Mouse (Mus musculus) kidney, postnatal 0 days (tissue): Measurements from ENCODE around the gene Sympk. TPM values are rescaled to one million over a fixed set of nuclear protein-coding genes. Genes with fewer than 3 reads are reported as not detected.

Experiments used
- ATAC-seq: fragments of 200-750 bp; cut with Nextera tagmentation; replicated peaks from 2 replicates; pipeline ENCODE4 v1.8.0; 2017; ENCODE audit warnings: low read depth, moderate number of reproducible peaks, moderate TSS enrichment, moderate library complexity; ENCODE audit not compliant: low FRiP score
- DNase-seq: peaks from one replicate; pipeline ENCODE4 v3.0.0-alpha.2; 2016; ENCODE audit warnings: low spot score
- H3K27ac ChIP-seq: fragments of 300-500 bp; sonication (generic); 2 replicates; pipeline ENCODE4 v1.5.1; 2014; ENCODE audit warnings: mild to moderate bottlenecking
- H3K27me3 ChIP-seq: fragments of 300-500 bp; sonication (generic); 2 replicates; pipeline ENCODE4 v1.6.1; 2014; ENCODE audit warnings: low read length, mixed read lengths; ENCODE audit not compliant: insufficient read depth
- H3K36me3 ChIP-seq: fragments of 300-500 bp; sonication (generic); 2 replicates; pipeline ENCODE4 v1.6.1; 2014; ENCODE audit warnings: low read length, mixed read lengths; ENCODE audit not compliant: insufficient read depth
- H3K4me1 ChIP-seq: fragments of 300-500 bp; sonication (generic); replicated peaks from 2 replicates; pipeline ENCODE4 v1.6.1; 2014; ENCODE audit warnings: antibody characterized with exemption, low read length, mixed read lengths; ENCODE audit not compliant: insufficient read depth
- H3K4me2 ChIP-seq: fragments of 300-500 bp; sonication (generic); 2 replicates; pipeline ENCODE4 v1.6.1; 2014; ENCODE audit warnings: mild to moderate bottlenecking, low read length, moderate library complexity, mixed read lengths
- H3K4me3 ChIP-seq: fragments of 300-500 bp; sonication (generic); replicated peaks from 2 replicates; pipeline ENCODE4 v1.5.1; 2014; ENCODE audit warnings: low read depth, low read length
- H3K9ac ChIP-seq: fragments of 300-500 bp; sonication (generic); 2 replicates; pipeline ENCODE4 v1.6.1; 2014; ENCODE audit warnings: low read depth, low read length
- H3K9me3 ChIP-seq: fragments of 300-500 bp; sonication (generic); replicated peaks from 2 replicates; pipeline ENCODE4 v1.6.1; 2016; ENCODE audit warnings: low read length, inconsistent platforms, mixed read lengths
- CTCF ChIP-seq: IDR thresholded peaks from 2 replicates; pipeline ENCODE4 v1.5.1; 2016; ENCODE audit warnings: antibody characterized with exemption, low read depth, mild to moderate bottlenecking, moderate library complexity
- WGBS: fragments of 180-500 bp; shearing (Covaris S2); extraction: QIAGEN DNeasy Blood & Tissue Kit; methylation state at CpG from one replicate; pipeline ENCODE4 v1.1.7; 2014; 5-methylcytosine and 5-hydroxymethylcytosine counted together
- polyA plus RNA-seq: library from polyadenylated mRNA; unstranded; fragments of >200 nt; fragmentation: Nextera tagmentation; extraction: Ambion mirVana; gene quantifications from 2 replicates; pipeline ENCODE4 v1.2.1, GENCODE M21; 2015

The Sympk gene
- polyA plus RNA-seq, 1 experiment from 2014 or later: 16.6 TPM

DNA sequence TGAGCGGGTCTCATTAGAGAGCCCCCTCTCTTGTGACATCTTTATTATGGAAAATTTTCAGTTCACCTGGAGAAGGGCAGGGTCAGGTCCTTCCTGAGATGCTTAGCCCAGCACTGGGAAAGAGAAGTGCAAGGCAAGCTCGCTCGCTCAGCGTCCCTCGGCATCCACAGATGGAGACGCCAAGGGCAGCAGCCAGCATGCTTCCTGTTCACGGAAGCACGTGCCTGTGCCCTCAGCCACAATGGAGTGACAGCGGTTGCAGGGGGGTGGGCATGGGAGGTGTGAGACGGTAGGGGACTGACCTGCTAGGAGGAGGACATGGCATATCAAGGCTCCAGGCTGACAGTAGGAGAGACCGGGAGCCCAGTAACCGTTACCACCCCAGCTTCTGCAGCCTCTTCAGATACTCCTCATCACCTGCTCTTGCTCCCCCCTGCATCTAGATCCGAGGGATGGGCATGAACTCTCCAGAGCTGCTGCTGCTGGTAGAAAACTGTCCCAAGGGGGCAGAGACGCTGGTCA, 23.9 kb downstream of the Sympk start:
- no peak overlapping the region for H3K4me2 ChIP-seq
- no peak for TF ChIP-seq CTCF
- H3K27me3 ChIP-seq: no peaks in the 10 kb centered on the region
- ATAC-seq (no peak), DNase-seq (no peak)
- H3K9me3 ChIP-seq: no peaks in the 10 kb centered on the region
- H3K4me3 ChIP-seq: no peak overlapping the region
- 89% methylated on average over 14 of the region's 14 CpGs for WGBS
- H3K9ac ChIP-seq: no peak overlapping the region
- H3K36me3 ChIP-seq: peaks cover 78% of the 10 kb centered on the region
- H3K27ac ChIP-seq: no peak overlapping the region
- H3K4me1 ChIP-seq: no peaks in the 10 kb centered on the region

DNA sequence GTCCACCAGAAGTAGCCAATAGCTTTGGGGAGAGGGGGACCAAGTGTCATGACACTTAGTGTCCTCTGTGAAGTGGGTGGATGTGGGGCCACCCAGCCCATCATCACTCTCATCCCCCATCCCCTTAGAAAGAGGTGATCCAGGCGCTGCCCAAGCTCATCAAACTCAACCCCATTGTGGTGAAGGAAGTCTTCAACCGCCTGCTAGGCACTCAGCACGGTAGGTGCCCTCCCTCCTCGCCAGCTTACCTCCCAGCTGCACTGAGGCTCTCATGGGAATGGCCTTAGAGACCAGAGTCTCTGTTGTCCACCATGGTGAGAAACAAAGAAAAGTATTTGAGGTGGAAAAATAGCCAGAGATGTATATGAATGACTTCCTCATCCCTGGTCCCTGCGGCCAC, 25.1 kb downstream of the Sympk start:
- Histone ChIP-seq H3K36me3 (peaks cover 67% of the 10 kb centered on the region), H3K9ac (no peak overlapping the region), H3K27me3 (no peaks in the 10 kb centered on the region), H3K27ac (no peak overlapping the region), H3K9me3 (no peaks in the 10 kb centered on the region), H3K4me3 (no peak overlapping the region), H3K4me2 (no peak overlapping the region), H3K4me1 (no peaks in the 10 kb centered on the region)
- no peak for ATAC-seq
- TF ChIP-seq CTCF: no peak
- WGBS: 87% methylated on average over 5 of the region's 5 CpGs
- no peak for DNase-seq

- H3K27ac ChIP-seq: no peak overlapping the region
- 88% methylated on average over 8 of the region's 8 CpGs for WGBS
- H3K9ac ChIP-seq: no peak overlapping the region
- no peaks in the 10 kb centered on the region for H3K9me3 ChIP-seq
- H3K4me2 ChIP-seq: no peak overlapping the region
- no peaks in the 10 kb centered on the region for H3K4me1 ChIP-seq
- H3K27me3 ChIP-seq: no peaks in the 10 kb centered on the region
- ATAC-seq: no peak
- DNase-seq: no peak
- peaks cover 58% of the 10 kb centered on the region for H3K36me3 ChIP-seq
- no peak for TF ChIP-seq CTCF
- H3K4me3 ChIP-seq: no peak overlapping the region
These were observed 26.0 kb downstream of the Sympk start for GRCm38 (mm10) chr7:19050172-19050571.

DNA sequence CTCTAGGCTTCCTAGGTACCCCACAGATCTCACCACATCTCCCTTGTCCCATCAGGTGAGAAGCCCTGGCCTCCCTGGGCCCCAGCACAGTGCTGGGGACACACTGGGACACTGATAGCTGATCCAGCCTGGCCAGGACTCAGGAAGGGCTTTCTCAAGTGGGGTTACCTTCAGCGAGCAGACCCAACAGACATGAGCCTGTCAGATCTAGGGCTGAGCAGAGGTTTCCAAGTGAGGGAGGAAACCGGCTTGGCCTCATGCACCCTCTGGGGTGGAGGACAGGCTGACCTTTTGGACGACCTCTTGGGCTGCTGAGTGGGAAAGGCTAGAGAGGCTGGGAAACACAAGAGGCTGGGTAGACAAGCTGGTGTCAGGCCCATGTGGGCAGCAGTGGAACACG, 27.0 kb downstream of the Sympk start:
- Histone ChIP-seq H3K9ac (no peak overlapping the region), H3K27ac (no peak overlapping the region), H3K4me3 (no peak overlapping the region), H3K36me3 (peaks cover 49% of the 10 kb centered on the region), H3K4me1 (no peaks in the 10 kb centered on the region), H3K9me3 (no peaks in the 10 kb centered on the region), H3K27me3 (no peaks in the 10 kb centered on the region), H3K4me2 (no peak overlapping the region)
- ATAC-seq: no peak
- WGBS: 63% methylated on average over 4 of the region's 4 CpGs
- no peak for TF ChIP-seq CTCF
- DNase-seq: no peak

DNA sequence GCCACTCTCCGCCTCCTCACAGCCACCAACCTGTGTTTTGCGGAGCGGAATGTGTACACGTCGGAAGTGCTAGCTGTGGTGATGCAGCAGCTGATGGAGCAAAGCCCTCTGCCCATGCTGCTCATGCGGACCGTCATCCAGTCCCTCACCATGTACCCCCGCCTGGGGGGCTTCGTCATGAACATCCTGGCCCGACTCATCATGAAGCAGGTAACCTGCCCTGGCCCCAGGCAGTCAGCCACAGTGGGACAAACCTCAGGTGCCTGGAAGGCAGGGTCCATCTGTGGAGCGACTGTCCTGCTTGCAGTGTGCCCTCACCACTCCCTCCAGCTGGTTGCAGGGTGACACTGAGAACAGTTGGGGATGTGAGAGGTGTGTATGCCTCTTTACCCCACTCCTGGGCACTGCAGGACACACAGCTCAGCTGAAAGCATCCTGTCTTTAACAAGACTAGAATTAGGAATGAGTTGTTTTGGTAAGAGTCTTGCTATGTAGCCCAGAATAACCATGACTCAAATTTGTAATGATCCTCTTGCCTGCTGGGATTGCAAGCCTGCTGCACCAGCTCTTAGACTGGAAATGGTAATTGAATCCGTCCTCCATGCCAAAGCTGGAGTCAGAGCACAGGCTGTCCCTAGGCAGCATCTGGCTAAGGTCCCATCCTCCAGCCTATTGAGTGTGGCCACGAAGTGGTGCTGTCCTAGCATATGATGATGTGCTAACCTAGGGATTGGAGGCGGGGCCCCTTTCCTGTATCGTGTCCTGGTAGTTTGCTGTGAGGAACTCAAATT, 28.4 kb downstream of the Sympk start:
- no peak overlapping the region for H3K4me2 ChIP-seq
- H3K36me3 ChIP-seq: peaks cover 35% of the 10 kb centered on the region
- H3K27ac ChIP-seq: no peak overlapping the region
- no peaks in the 10 kb centered on the region for H3K4me1 ChIP-seq
- H3K9ac ChIP-seq: no peak overlapping the region
- 88% methylated on average over 15 of the region's 15 CpGs for WGBS
- no peak for TF ChIP-seq CTCF
- DNase-seq (no peak), ATAC-seq (no peak)
- no peaks in the 10 kb centered on the region for H3K9me3 ChIP-seq
- no peak overlapping the region for H3K4me3 ChIP-seq
- H3K27me3 ChIP-seq: no peaks in the 10 kb centered on the region

DNA sequence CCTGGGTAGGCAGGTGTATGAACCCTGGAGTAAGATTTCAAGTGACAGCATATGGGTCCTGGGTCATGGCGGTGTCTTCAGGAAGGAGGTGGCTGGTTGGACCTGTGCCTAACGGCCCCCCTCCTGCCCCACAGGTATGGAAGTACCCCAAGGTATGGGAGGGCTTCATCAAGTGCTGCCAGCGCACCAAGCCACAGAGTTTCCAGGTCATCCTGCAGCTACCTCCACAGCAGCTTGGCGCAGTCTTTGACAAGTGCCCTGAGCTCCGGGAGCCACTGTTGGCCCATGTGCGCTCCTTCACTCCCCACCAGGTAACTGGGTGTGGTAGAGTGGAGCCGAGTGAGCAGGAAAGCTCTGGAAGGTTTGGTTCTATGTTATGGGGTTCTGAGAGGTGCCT, 29.0 kb downstream of the Sympk start:
- no peaks in the 10 kb centered on the region for H3K27me3 ChIP-seq
- no peak overlapping the region for H3K27ac ChIP-seq
- peaks cover 33% of the 10 kb centered on the region for H3K36me3 ChIP-seq
- no peak for TF ChIP-seq CTCF
- H3K4me2 ChIP-seq: no peak overlapping the region
- DNase-seq: no peak
- no peak overlapping the region for H3K9ac ChIP-seq
- no peak overlapping the region for H3K4me3 ChIP-seq
- ATAC-seq: no peak
- H3K9me3 ChIP-seq: no peaks in the 10 kb centered on the region
- 92% methylated on average over 7 of the region's 7 CpGs for WGBS
- no peaks in the 10 kb centered on the region for H3K4me1 ChIP-seq
